Mouse (Mus musculus): ENCODE measurements around the gene H2-Ob. TPM values are rescaled to one million over a fixed set of nuclear protein-coding genes. Genes with fewer than 3 reads are reported as not detected.
A peak's percentile ranks its signal among the peaks of the same experiment; 100 is the strongest.

The H2-Ob gene
- total RNA-seq, 2 experiments from 2014 or later: 0.28 to 0.65 TPM

GRCm38 (mm10) chr17:34281836-34282235 lies 43.1 kb downstream of the H2-Ob start:
- no peak for DNase-seq (ENCODE audit: low spot score in 2 of 2)

DNA sequence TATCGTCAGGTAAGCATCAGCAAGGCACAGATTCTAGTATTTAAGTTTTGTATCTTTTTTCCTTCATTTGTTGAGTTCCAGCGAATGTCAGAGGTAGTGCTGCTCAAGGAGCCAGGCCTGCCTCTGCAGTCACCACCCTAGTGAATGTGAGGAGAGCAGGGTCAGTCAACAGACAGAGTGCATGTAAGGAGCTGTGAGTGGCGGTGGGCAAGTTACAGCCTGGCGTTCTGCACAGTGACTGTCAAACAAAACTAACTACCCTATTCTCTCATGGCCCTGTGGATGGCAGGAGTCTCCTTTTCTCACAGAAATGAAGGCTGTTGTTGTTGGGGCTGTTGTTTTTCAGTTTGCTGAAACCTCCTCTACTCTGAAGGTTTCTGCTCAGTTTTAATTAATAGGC lies 46.7 kb downstream of the H2-Ob start:
- no peak for DNase-seq (ENCODE audit: low spot score in 2 of 2)

- DNase-seq (ENCODE audit: low spot score in 2 of 2): no peak
These were observed 47.1 kb downstream of the H2-Ob start for GRCm38 (mm10) chr17:34285848-34286247.

- no peak for DNase-seq (ENCODE audit: low spot score in 2 of 2)
These were observed 47.8 kb downstream of the H2-Ob start for GRCm38 (mm10) chr17:34286501-34286900.

DNA sequence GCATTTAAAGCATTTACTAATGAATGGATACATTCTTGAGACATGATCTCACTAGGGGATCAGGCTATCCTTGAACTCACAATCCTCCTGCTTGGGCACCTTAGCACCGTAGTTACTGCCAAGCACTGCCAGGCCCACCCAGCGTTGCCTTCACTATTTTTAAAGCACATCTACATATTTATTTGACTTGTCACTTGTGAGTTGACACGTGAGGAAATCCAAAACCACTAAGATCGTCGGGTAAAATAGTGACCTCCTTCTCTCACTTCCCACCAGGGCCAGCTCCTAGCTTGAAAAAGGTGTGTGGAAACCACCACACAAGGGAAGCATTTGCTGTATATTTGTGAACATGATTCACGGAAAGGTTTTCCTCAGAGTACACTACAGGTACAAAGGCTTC lies 48.3 kb downstream of the H2-Ob start:
- DNase-seq (ENCODE audit: low spot score in 2 of 2): no peak

DNA sequence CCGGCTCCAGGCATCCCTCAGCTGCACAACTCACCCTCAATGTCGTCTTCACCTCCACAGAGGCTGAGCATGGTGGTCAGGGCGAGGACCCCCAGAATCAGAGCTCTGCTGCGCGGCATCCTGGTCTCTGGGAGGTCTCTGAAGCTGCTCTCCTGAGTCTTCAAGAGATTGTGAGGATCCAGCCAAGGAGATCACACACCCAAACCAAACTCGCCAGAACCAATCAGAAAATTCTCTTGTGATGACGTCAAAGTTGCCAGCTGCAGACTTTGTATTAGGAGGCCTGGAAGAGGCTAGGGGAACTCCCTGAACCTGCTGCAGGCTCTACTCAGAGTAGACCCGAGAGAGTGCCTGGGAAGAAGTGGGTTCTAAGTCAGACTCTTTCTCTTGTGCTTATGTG lies 48.9 kb downstream of the H2-Ob start, which contains the start of gene H2-Aa:
H2-Aa (minus strand) TSS at position 176 of the 400 bp plus-strand sequence.
- DNase-seq (ENCODE audit: low spot score in 2 of 2): peak; percentile 30 to 58

GRCm38 (mm10) chr17:34288131-34288530 lies 49.4 kb downstream of the H2-Ob start:
- no peak for DNase-seq (ENCODE audit: low spot score in 2 of 2)

DNA sequence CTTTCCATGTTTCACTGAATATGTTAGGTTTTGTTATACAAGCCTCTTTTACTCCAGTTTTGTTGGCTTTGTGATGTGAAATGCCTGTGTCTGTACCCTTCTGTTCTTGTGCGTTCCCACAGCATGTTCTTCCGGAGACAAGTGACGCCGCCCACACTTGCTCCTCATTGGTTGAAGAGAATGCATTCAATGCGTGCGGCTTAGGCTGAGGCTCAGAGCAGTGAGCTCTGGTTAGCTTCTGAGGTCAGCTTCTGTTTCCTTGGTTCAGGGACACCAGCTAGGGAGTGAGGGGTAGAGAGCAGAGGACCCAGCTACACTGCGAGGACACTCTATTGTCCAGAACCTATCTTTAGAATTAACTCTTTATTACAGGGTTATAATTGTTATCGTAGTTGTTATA lies 52.9 kb downstream of the H2-Ob start:
- DNase-seq (ENCODE audit: low spot score in 2 of 2): peak; percentile 40 to 49

- DNase-seq (ENCODE audit: low spot score in 2 of 2): no peak
These were observed 53.9 kb downstream of the H2-Ob start for GRCm38 (mm10) chr17:34292570-34292969.

DNA sequence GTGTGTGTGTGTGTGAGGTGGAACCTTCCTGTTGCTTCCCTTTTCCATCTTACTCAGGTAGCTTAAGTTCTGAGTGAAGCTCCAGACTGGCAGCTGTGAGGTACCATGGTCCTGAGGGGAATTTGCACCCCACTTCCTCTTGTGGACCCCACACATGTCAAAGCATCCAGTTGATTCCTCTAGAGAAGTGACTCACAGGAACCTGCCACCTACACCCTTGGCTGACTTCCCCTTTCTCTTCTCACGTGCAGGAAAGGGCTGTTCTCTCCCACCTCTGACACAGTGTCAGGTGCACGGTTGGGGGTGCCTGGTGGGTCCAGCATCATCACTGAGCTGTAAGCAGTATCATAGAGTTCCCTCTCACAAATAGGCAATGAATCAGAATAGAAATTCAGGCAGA lies 54.8 kb downstream of the H2-Ob start:
- DNase-seq (ENCODE audit: low spot score in 2 of 2): no peak

GRCm38 (mm10) chr17:34294249-34294648 lies 55.5 kb downstream of the H2-Ob start:
- DNase-seq (ENCODE audit: low spot score in 2 of 2): no peak

DNA sequence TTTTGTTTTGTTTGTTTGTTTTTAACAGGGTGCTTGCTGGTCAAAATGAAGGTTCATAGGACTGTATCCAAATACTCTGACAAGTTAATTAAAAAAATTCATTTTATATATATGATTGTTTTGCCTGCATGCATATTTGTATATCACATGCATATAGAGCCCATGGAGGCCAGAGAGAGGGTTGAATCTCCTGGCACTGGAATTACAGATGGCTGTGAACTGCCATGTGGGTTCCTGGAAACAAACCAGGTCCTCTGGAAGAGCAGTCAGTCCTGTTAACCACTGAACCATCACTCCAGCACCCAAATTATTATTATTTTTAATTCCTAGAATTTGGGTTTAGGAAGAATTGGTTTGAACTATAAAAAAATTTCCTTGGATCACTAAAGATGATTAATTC lies 56.6 kb downstream of the H2-Ob start:
- DNase-seq (ENCODE audit: low spot score in 2 of 2): no peak

DNA sequence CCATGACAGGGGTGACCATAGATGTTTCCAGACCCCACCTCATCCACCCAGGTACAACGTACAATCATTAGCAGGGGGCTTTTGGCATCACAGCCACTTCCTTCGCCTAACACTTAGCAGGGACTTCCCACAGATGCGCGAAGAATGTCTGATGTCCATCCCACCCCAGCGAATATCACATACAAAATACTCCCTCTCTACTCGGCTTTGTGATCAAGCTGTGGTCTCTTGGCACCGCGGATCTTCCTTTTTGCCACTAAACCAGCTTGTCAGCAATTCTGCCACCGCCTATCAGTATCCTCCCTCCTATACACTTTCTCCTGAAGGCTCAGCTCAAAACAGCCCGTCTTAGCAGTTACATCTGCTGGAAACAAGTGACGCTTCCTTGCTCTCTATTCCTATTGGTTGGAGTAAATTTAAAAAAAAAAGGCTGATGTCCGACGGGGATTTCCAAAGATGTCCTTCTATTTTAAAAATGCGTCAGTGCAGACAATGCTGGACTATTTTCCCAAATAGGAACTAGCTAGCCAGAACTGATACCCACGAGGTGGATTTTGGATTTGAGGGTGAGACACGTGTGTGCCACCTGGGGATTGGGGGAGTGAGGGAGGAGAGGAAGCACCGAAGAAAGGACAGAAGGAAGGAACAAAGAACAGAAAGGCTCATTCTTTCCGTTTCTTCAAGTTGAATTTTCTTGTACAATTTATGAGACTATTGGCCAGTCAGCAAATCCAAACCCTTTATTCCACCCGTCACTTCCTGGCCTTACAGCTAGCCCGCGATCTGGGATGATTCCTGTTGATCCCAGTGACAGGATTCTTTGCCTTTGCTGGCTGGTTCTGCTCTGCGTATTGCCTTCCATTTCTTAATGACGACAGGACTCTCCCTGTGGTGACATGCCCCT lies 57.4 kb downstream of the H2-Ob start:
- no peak for DNase-seq (ENCODE audit: low spot score in 2 of 2)

GRCm38 (mm10) chr17:34299356-34299755 lies 60.7 kb downstream of the H2-Ob start:
- DNase-seq (ENCODE audit: low spot score in 2 of 2): no peak

GRCm38 (mm10) chr17:34300071-34300470 lies 61.4 kb downstream of the H2-Ob start:
- DNase-seq (ENCODE audit: low spot score in 2 of 2): no peak

DNA sequence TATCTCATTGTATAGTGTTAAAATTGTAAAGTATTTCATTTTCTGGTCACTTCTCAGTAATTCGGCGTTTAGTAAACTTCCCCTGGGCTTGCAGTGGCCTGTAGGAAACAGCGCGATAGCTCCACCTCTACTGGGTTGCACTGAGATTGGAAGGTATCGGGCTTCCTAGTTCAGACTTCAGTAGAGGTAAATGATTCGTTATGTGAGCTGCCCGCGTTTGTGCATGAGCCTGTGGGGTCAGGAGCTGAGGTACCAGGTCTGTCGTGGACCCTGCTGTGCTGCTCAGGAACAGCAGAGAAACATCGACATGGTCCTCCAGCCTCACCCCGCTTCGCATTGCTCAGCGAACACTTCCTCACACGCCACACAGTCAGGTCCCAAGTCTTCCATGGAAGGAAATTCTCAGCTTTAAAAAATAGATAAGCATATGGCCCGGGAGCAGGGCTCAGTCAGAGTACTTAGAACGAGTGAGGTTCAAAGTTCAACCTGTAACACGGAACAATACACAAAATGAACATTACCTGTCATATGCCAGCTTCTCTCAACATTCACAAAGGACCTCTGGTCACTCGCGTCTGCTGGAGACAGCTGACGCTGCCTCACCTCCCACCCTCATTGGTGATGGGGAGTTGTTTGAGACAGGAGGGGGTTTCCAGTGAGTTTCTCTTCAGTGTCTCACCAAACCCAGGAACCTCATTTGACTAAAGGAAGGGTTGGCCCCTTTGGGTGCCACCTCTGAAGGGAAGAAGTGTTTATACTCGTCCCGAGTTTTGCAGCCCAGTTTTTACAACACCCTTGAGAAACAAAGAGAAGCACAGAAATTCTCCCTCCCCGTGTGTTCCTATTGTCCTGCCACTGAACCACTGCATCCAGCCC lies 62.2 kb downstream of the H2-Ob start:
- no peak for DNase-seq (ENCODE audit: low spot score in 2 of 2)

GRCm38 (mm10) chr17:34301670-34302190 lies 63.0 kb downstream of the H2-Ob start:
- no peak for DNase-seq (ENCODE audit: low spot score in 2 of 2)

GRCm38 (mm10) chr17:34303789-34304188 lies 65.1 kb downstream of the H2-Ob start:
- no peak for DNase-seq (ENCODE audit: low spot score in 2 of 2)
